Mouse (Mus musculus) gastrocnemius, adult 2 months (tissue): ENCODE results near the gene Mrps16. TPM values are rescaled to one million over a fixed set of nuclear protein-coding genes. Genes with fewer than 3 reads are reported as not detected.
A peak's percentile ranks its signal among the peaks of the same experiment; 100 is the strongest.

Experiments
- DNase-seq: peaks from one replicate; pipeline ENCODE4 v3.0.0; 2022
- H3K27ac ChIP-seq: fragments of 200-600 bp; 2 replicates; pipeline ENCODE4 v1.8.1; 2022; ENCODE audit warnings: mild to moderate bottlenecking
- H3K4me3 ChIP-seq: fragments of 200-600 bp; 2 replicates; pipeline ENCODE4 v1.8.1; 2022; ENCODE audit warnings: mild to moderate bottlenecking, moderate library complexity
- CTCF ChIP-seq: fragments of 200-600 bp; IDR thresholded peaks from 2 replicates; pipeline ENCODE4 v1.8.1; 2022; ENCODE audit warnings: antibody characterized with exemption, mild to moderate bottlenecking, moderate library complexity
- intact Hi-C: fragments of 180-260 bp; cut with DNase I; formaldehyde crosslinking; loops from one replicate; pipeline ENCODE4 v1.15.1; 2025
- total RNA-seq, 2 experiments: library from RNA; stranded (reverse); gene quantifications; 2 replicates each; pipeline ENCODE4 v1.2.3; 2021

Gene Mrps16
- total RNA-seq, 2 experiments from 2014 or later = 43.1 to 57.5 TPM

DNA sequence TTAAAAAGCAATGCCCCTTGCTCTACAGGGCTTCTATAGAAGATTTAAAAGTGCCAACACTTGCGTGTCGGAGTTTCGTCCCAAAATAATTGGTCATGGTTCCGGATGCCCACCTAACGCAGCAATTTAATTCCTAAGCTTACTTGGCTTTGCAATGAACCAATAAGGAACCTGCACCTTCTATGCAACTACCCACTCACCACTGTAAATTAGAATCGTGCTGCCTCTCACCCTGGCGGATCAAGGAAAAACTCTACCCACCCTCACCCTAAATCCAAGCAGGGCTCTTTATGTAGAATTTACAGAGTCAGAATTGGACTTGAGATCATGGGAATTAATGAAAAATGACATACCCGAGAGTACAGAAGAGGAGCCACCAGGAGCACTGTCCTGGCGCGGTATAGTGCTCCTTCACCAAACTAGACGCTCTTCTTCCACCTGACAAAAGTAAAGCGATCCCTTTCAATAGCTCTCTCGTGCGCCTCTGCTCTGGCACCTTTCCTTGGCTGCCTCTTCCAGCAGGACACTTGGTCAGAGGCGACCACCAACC lies 45.9 kb downstream of the Mrps16 start:
- no peak for TF ChIP-seq CTCF
- peak overlapping the region; percentile 90 for H3K27ac ChIP-seq
- intact Hi-C loops = loop anchor here (5.0 kb wide), 1 partner anchor 130 kb away; no protein-coding TSS in a partner anchor
- no peak for DNase-seq
- peak overlapping the region; percentile 91 for H3K4me3 ChIP-seq

DNA sequence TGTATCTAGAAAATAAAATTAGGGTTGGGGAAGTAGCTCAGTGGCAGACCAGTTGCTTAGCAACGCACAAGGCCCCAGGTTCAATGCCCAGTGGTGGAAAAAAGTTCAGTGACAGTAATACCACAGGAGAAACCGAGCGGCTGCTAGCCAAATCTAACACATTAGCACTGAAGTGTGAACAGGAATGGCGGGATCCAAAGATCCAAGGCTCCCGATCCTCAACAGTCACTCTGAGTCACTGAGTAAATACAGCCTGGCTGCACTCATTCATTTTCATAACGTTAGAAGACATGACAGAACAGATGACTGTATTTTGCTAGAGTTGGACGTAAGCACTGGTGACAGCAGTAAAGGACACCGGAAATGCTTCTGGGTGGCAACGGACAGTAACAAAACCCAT lies 47.5 kb downstream of the Mrps16 start:
- intact Hi-C loops = loop anchor here (5.0 kb wide), 1 partner anchor 131 kb away; no protein-coding TSS in a partner anchor
- Histone ChIP-seq H3K27ac (no peak overlapping the region), H3K4me3 (no peak overlapping the region)
- DNase-seq = no peak
- no peak for TF ChIP-seq CTCF

DNA sequence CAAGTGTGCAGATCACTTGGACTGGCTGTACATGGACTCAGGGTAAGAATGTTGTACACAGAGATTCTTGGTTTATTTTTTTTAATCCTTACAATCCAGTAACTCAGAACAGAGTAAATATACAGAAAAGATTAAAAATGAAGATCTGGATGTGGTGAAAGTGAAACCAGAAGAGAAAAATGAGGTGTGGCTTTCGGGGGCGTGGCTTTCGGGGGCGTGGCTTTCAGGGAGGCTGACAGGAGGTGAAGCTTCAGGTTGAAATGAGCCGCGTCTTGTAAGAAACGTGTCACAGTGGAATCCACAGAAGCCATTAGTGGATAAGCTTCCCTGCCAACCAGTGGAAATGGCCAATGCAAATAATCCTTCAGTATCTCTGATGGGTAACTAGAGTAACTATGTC lies 52.6 kb downstream of the Mrps16 start:
- TF ChIP-seq CTCF = no peak
- no peak overlapping the region for H3K4me3 ChIP-seq
- intact Hi-C loops = no loop called here
- DNase-seq = no peak
- H3K27ac ChIP-seq = no peak overlapping the region

DNA sequence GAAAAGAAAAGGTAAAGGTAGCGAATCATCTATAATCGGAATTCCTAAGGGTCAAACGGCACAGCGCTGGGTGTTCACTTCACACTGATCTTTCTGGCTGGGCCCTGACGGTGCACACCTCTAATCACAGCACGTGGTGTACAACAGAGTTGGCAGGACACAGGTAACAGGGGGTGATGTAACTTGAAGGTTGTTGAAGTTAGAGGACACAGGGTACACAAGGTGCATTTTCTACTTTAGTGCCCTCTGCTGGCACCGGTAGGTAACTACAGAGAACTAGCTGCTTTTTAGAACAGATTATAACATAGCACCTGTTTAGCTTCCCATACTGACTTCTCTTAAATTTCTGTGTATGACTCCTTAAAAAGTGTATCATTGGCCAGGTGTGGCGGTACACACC lies 53.3 kb downstream of the Mrps16 start:
- intact Hi-C loops = no loop called here
- peak; percentile 57 for TF ChIP-seq CTCF
- DNase-seq = no peak
- Histone ChIP-seq H3K27ac (no peak overlapping the region), H3K4me3 (no peak overlapping the region)

DNA sequence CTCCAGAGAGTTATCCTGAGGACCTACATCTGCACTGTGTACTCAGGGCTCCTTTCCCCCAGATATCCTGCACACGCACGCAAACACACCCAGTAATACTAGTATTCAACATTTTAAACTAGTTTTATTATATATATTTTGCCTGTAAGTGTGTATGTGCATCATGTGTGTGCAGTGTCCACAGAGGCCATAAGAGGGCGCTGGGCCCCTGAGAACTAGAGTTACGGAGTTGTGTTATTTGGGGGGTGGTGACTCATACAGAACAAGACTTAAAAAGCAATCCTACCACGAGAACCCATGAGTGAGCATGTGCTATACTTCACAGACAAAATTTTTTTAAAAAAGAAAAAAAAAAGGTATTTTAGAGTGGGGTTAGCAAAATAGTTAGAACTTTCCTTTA lies 54.0 kb downstream of the Mrps16 start:
- no peak for TF ChIP-seq CTCF
- DNase-seq = no peak
- intact Hi-C loops = no loop called here

More for the DNA sequence above, 54.0 kb downstream of the Mrps16 start:
- Histone ChIP-seq H3K27ac (no peak overlapping the region), H3K4me3 (no peak overlapping the region)

Other genes starting within 250 kb of the Mrps16 start
- under 1 TPM; 0.48 to 0.73 TPM for gene Kcnk5, start 211.8 kb downstream of the Mrps16 start, total RNA-seq
- not detected for gene Kcnk16, start 124.4 kb downstream of the Mrps16 start, total RNA-seq
- gene Nudt13, start 98.9 kb downstream of the Mrps16 start, total RNA-seq = 10 to 100 TPM; 26.9 to 32.3 TPM
- gene Ecd, start 45.5 kb downstream of the Mrps16 start, total RNA-seq = 10 to 100 TPM; 32.7 to 38.9 TPM
- gene Fam149b, start 45.5 kb downstream of the Mrps16 start, total RNA-seq = 10 to 100 TPM; 18.2 to 22.7 TPM
- 10 to 100 TPM in 1 of 2 experiments, 1 to 10 TPM in 1; 8.4 to 12.4 TPM for gene Dnajc9, start 4.7 kb downstream of the Mrps16 start, total RNA-seq
- gene Cfap70, start 58.6 kb upstream of the Mrps16 start, total RNA-seq = under 1 TPM; 0.05 to 0.33 TPM
- 10 to 100 TPM; 38.8 to 66.8 TPM for gene Anxa7, start 86.5 kb upstream of the Mrps16 start, total RNA-seq
- 100 to 1,000 TPM in 1 of 2 experiments, 10 to 100 TPM in 1; 78.1 to 157 TPM for gene Mss51, start 103.3 kb upstream of the Mrps16 start, total RNA-seq
- gene Ppp3cb, start 152.9 kb upstream of the Mrps16 start, total RNA-seq = 100 to 1,000 TPM; 170 to 204 TPM
- 1 to 10 TPM; 4.9 to 6.3 TPM for gene Usp54, start 247.4 kb upstream of the Mrps16 start, total RNA-seq